In genomic region chr1:128594353-128595104, GRCm38 (mm10) we compare ENCODE assay signal across 14 mouse cellular contexts. TPM values are rescaled to one million over a fixed set of nuclear protein-coding genes. Genes with fewer than 3 reads are reported as not detected.
DNase-seq lines count a peak whose midpoint lies in the region; ATAC-seq lines count a peak whose summit lies in the region.
"Had no signal": no experiment of that assay in that cellular context is flagged by ENCODE, and none has a peak within 500 bp of the region (broad histone marks: within the 10 kb centered on the region; RNA-seq: fewer than 3 reads in every experiment).

No protein-coding gene starts in this region.

- 0 out of 2 replicates have a peak overlapping the region, but pooled peaks have one; percentile 2 for H3K4me2 ChIP-seq in neural tube, embryonic 12.5 days (replicated peaks)
- peak overlapping the region; percentile 21; the same call in 1 of the 2 replicates for H3K4me2 ChIP-seq in forebrain, embryonic 12.5 days
- H3K4me2 ChIP-seq in hindbrain, embryonic 14.5 days (replicated peaks) = peak overlapping the region; percentile 15; the same call in 1 of the 2 replicates
- peak overlapping the region; percentile 6 for H3K4me2 ChIP-seq in midbrain, embryonic 15.5 days

- WGBS in neural tube, embryonic 12.5 days = 33% methylated on average over 12 of the region's 12 CpGs
- WGBS in forebrain, embryonic 12.5 days = 20% methylated on average over 12 of the region's 12 CpGs
- 26% methylated on average over 12 of the region's 12 CpGs for WGBS in hindbrain, embryonic 14.5 days
- 8% methylated on average over 12 of the region's 12 CpGs for WGBS in midbrain, embryonic 15.5 days

- ATAC-seq in neural tube, embryonic 12.5 days (ENCODE audit: low FRiP score, low read depth) = no peak
- no peak for ATAC-seq in forebrain, embryonic 12.5 days (ENCODE audit: low FRiP score)
- no peak for ATAC-seq in hindbrain, embryonic 14.5 days (ENCODE audit: low FRiP score)
- ATAC-seq in midbrain, embryonic 15.5 days (replicated peaks) = no peak
- ATAC-seq: activated CD4-positive, CD25-positive, alpha-beta regulatory T cell, adult 4 months; liver, postnatal 0 days had no signal

- H3K27ac ChIP-seq in neural tube, embryonic 12.5 days = no peak overlapping the region
- no peak overlapping the region for H3K27ac ChIP-seq in forebrain, embryonic 12.5 days
- H3K27ac ChIP-seq in hindbrain, embryonic 14.5 days = no peak overlapping the region; the same call in 1 of the 2 replicates
- H3K27ac ChIP-seq in midbrain, embryonic 15.5 days = 0 out of 2 replicates have a peak overlapping the region, but pooled peaks have one; percentile 9

- no peak overlapping the region for H3K9ac ChIP-seq in neural tube, embryonic 12.5 days
- H3K9ac ChIP-seq in forebrain, embryonic 12.5 days = no peak overlapping the region
- no peak overlapping the region; the same call in 1 of the 2 replicates for H3K9ac ChIP-seq in hindbrain, embryonic 14.5 days
- H3K9ac ChIP-seq in midbrain, embryonic 15.5 days = no peak overlapping the region
- H3K9ac ChIP-seq: liver, postnatal 0 days had no signal

- H3K4me1 ChIP-seq in neural tube, embryonic 12.5 days = peaks cover 43% of the 10 kb centered on the region
- H3K4me1 ChIP-seq in forebrain, embryonic 12.5 days = peaks cover 57% of the 10 kb centered on the region
- H3K4me1 ChIP-seq in hindbrain, embryonic 14.5 days (replicated peaks; ENCODE audit: control insufficient read depth, insufficient read depth, low read length) = peaks cover 35% of the 10 kb centered on the region
- peaks cover 53% of the 10 kb centered on the region for H3K4me1 ChIP-seq in midbrain, embryonic 15.5 days

- H3K4me3 ChIP-seq in neural tube, embryonic 12.5 days = no peak overlapping the region
- H3K4me3 ChIP-seq in forebrain, embryonic 12.5 days (replicated peaks) = no peak overlapping the region
- H3K4me3 ChIP-seq in hindbrain, embryonic 14.5 days (replicated peaks; ENCODE audit: low read length) = no peak overlapping the region
- no peak overlapping the region for H3K4me3 ChIP-seq in midbrain, embryonic 15.5 days

- no peak for DNase-seq in neural tube, embryonic 10.5 days (ENCODE audit: extremely low spot score, low spot score)
- DNase-seq in hindbrain, embryonic 14.5 days (ENCODE audit: low spot score) = no peak
- DNase-seq in kidney, adult 9 months = no peak
- no peak for DNase-seq in spleen, adult 18-20 months
- no peak for DNase-seq in ovary, adult 18-20 months (ENCODE audit: low spot score)
- DNase-seq: cerebellum, adult 11 months; heart, postnatal 4 days; kidney, adult 8-10 months; liver, postnatal 0 days; thymus, postnatal 36 days had no signal

- H3K27me3 ChIP-seq in neural tube, embryonic 12.5 days (replicated peaks) = no peaks in the 10 kb centered on the region
- H3K27me3 ChIP-seq in forebrain, embryonic 12.5 days = no peaks in the 10 kb centered on the region; the same call in 1 of the 2 replicates
- H3K27me3 ChIP-seq in hindbrain, embryonic 14.5 days (ENCODE audit: control insufficient read depth, insufficient read depth, low read length) = no peaks in the 10 kb centered on the region; the same call in 1 of the 2 replicates
- H3K27me3 ChIP-seq in midbrain, embryonic 15.5 days (replicated peaks) = no peaks in the 10 kb centered on the region

- peaks cover under 1% of the 10 kb centered on the region; the same call in 1 of the 2 replicates for H3K36me3 ChIP-seq in neural tube, embryonic 12.5 days
- peaks cover under 1% of the 10 kb centered on the region; the same call in 1 of the 2 replicates for H3K36me3 ChIP-seq in forebrain, embryonic 12.5 days (replicated peaks)
- H3K36me3 ChIP-seq in hindbrain, embryonic 14.5 days (replicated peaks; ENCODE audit: control insufficient read depth, insufficient read depth) = no peaks in the 10 kb centered on the region
- no peaks in the 10 kb centered on the region for H3K36me3 ChIP-seq in midbrain, embryonic 15.5 days (replicated peaks)

- no peaks in the 10 kb centered on the region for H3K9me3 ChIP-seq in neural tube, embryonic 12.5 days
- H3K9me3 ChIP-seq in forebrain, embryonic 12.5 days = no peaks in the 10 kb centered on the region
- H3K9me3 ChIP-seq in hindbrain, embryonic 14.5 days (ENCODE audit: control insufficient read depth, low read length) = no peaks in the 10 kb centered on the region
- H3K9me3 ChIP-seq in midbrain, embryonic 15.5 days = no peaks in the 10 kb centered on the region

RNA-seq across cellular contexts. Expression of gene Cxcr4, which starts 2.4 kb away (rescaled TPM):
- 11.7 and 12.0 TPM in 2 replicates for polyA plus RNA-seq in neural tube, embryonic 12.5 days (2016; fragmentation: Nextera tagmentation; extraction: Ambion mirVana)
- polyA plus RNA-seq in forebrain, embryonic 12.5 days (2016; fragmentation: Nextera tagmentation; extraction: Ambion mirVana) = 9.5 and 10.1 TPM in 2 replicates
- polyA plus RNA-seq in hindbrain, embryonic 14.5 days (2014; fragmentation: Nextera tagmentation; extraction: Ambion mirVana) = 8.6 and 10.7 TPM in 2 replicates
- polyA plus RNA-seq in midbrain, embryonic 15.5 days (2015; fragmentation: Nextera tagmentation; extraction: Ambion mirVana) = 7.0 and 7.1 TPM in 2 replicates
